Mouse (Mus musculus) E14TG2a.4 (cell line): Measurements from ENCODE around the gene Cpne6.

Source experiments
- H3K27me3 ChIP-seq: 2 replicates; pipeline ENCODE4 v1.6.1; 2014; ENCODE audit warnings: low read length, control low read depth; ENCODE audit not compliant: insufficient read depth
- H3K36me3 ChIP-seq: 2 replicates; pipeline ENCODE4 v1.6.1; 2014; ENCODE audit warnings: low read length, control low read depth; ENCODE audit not compliant: insufficient read depth
- H3K4me1 ChIP-seq: replicated peaks from 2 replicates; pipeline ENCODE4 v1.6.1; 2014; ENCODE audit warnings: low read depth, low read length, control low read depth
- H3K4me3 ChIP-seq: replicated peaks from 2 replicates; pipeline ENCODE4 v1.5.1; 2014; ENCODE audit warnings: mild to moderate bottlenecking, low read length
- H3K9me3 ChIP-seq: 2 replicates; pipeline ENCODE4 v1.6.1; 2014; ENCODE audit warnings: low read length, control low read depth
- CTCF ChIP-seq: conservative IDR thresholded peaks from 2 replicates; pipeline ENCODE4 v1.5.1; 2014; ENCODE audit warnings: low read length
- NANOG ChIP-seq: IDR thresholded peaks from 2 replicates; pipeline ENCODE4 v1.6.1; 2014; ENCODE audit warnings: borderline replicate concordance, low read length, mixed read lengths
- POU5F1 ChIP-seq: IDR thresholded peaks from 2 replicates; pipeline ENCODE4 v1.6.1; 2014; ENCODE audit warnings: low read length, borderline replicate concordance

Cpne6 gene

DNA sequence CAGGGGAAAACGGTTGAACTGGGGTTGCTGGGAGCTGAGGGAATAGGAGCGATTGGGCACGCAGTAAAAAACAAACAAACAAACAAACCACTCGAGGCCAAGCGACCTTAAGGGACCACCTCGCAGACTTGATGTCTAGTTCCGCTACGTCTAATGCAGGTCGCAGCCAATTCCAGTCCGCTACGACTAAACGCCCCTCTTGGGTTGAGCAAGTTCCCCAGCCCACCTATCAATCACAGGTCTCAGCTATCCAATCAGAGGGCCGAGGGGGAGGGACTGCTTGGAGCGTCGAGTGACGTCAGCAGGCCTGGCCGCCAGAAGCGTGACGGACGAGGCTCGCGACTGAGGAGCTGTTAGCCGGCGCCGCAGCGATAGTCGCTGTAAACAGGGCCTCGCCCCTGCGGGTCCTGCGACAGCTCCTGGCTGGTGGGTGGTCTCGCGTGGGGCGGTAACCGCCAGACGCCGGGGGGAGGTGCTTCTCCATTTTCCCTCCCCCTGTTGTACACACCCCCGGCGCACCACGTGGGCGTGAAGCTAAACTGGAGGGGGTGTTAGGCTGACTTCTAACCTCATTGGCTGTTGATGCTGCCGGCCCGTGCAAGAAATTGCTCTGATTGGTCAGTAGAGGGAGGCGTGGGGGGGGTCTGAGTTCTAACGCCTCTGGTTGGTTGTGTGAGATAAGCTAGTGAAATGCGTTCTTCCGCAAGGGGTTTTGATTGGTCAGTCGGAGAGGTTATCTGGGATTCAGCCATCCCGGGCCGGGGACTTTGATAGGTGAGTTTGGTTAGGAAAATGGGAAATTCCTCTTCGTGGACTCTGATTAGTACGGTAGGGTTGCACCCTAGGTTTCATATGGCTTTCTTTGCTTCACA lies 50.2 kb downstream of the Cpne6 start, which contains the start of gene A730061H03Rik:
Gene A730061H03Rik (minus strand): TSS at position 205 of the 872 bp plus-strand sequence.
- H3K9me3 ChIP-seq = no peaks in the 10 kb centered on the region
- TF ChIP-seq NANOG (peak; percentile 48; the same call in 1 of the 2 replicates), CTCF (no peak), POU5F1 (no peak)
- H3K27me3 ChIP-seq = no peaks in the 10 kb centered on the region
- peaks cover 43% of the 10 kb centered on the region for H3K4me1 ChIP-seq
- peaks cover 40% of the 10 kb centered on the region for H3K36me3 ChIP-seq
- peak within 1 kb of the TSS; percentile 91 for H3K4me3 ChIP-seq

GRCm38 (mm10) chr14:55561860-55562259 lies 51.6 kb downstream of the Cpne6 start:
- TF ChIP-seq POU5F1 = no peak
- no peak for TF ChIP-seq NANOG
- no peak for TF ChIP-seq CTCF
- no peaks in the 10 kb centered on the region for H3K9me3 ChIP-seq
- H3K27me3 ChIP-seq = no peaks in the 10 kb centered on the region
- 0 out of 2 replicates have a peak overlapping the region, but pooled peaks have one; percentile 17 for H3K4me3 ChIP-seq
- H3K4me1 ChIP-seq = peaks cover 33% of the 10 kb centered on the region
- H3K36me3 ChIP-seq = peaks cover 54% of the 10 kb centered on the region

GRCm38 (mm10) chr14:55563249-55563648 lies 53.0 kb downstream of the Cpne6 start:
- Histone ChIP-seq H3K36me3 (peaks cover 68% of the 10 kb centered on the region), H3K4me3 (no peak overlapping the region), H3K9me3 (no peaks in the 10 kb centered on the region), H3K4me1 (peaks cover 23% of the 10 kb centered on the region), H3K27me3 (no peaks in the 10 kb centered on the region)
- no peak for TF ChIP-seq CTCF

GRCm38 (mm10) chr14:55565748-55566147 lies 55.5 kb downstream of the Cpne6 start:
- Histone ChIP-seq H3K27me3 (no peaks in the 10 kb centered on the region), H3K36me3 (peaks cover 87% of the 10 kb centered on the region), H3K4me1 (peaks cover 26% of the 10 kb centered on the region), H3K9me3 (no peaks in the 10 kb centered on the region), H3K4me3 (no peak overlapping the region)
- no peak for TF ChIP-seq CTCF
- no peak for TF ChIP-seq POU5F1
- TF ChIP-seq NANOG = no peak
